Mouse (Mus musculus): ENCODE results near the gene Sema6b. TPM values are rescaled to one million over a fixed set of nuclear protein-coding genes. Genes with fewer than 3 reads are reported as not detected.

The Sema6b gene
- polyA plus RNA-seq, 2 experiments: 3.8 to 10.5 TPM

DNA sequence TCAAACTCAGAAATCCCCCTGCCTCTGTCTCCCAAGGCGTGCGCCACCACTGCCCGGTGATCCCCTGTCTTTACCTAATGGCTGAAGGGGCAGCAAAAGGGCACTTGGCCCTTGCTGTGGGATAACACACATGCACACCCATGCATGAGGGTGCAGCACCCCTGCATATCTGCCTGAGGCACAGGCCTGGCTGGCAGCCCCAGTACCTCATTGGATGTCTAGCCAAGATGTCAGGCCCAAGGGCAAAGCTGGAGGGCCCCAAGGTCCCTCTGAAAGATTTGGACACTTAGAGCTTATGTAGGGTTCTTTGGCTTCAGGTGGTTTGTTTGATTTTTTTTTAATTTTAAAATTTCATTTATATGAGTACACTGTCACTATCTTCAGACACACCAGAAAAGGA is 35.3 kb upstream of the Sema6b start:
- TF ChIP-seq POLR2A (IDR thresholded peaks at IDR 0.05; ENCODE audit: borderline replicate concordance, extremely low read depth, insufficient read depth, insufficient read length): no peak
- Histone ChIP-seq H3K36me3 (ENCODE audit: control insufficient read depth, insufficient read depth, low read length) (peaks cover 53% of the 10 kb centered on the region), H3K9me3 (ENCODE audit: control insufficient read depth, low read length) (no peaks in the 10 kb centered on the region), H3K27ac (replicated peaks; ENCODE audit: low read depth, low read length) (no peak overlapping the region), H3K9ac (ENCODE audit: low read depth, low read length, severe bottlenecking) (no peak overlapping the region), H3K4me1 (ENCODE audit: control insufficient read depth, insufficient read depth, low read length) (no peaks in the 10 kb centered on the region), H3K4me2 (replicated peaks; ENCODE audit: low read depth, low read length, severe bottlenecking) (no peak overlapping the region), H3K27me3 (ENCODE audit: control insufficient read depth, insufficient read depth, low read length) (no peaks in the 10 kb centered on the region), H3K4me3 (replicated peaks; ENCODE audit: low read length) (no peak overlapping the region)
- 95% methylated on average over 3 of the region's 3 CpGs for WGBS
- DNase-seq (ENCODE audit: low spot score): no peak
- no peak for ATAC-seq (ENCODE audit: low FRiP score, low read depth)

DNA sequence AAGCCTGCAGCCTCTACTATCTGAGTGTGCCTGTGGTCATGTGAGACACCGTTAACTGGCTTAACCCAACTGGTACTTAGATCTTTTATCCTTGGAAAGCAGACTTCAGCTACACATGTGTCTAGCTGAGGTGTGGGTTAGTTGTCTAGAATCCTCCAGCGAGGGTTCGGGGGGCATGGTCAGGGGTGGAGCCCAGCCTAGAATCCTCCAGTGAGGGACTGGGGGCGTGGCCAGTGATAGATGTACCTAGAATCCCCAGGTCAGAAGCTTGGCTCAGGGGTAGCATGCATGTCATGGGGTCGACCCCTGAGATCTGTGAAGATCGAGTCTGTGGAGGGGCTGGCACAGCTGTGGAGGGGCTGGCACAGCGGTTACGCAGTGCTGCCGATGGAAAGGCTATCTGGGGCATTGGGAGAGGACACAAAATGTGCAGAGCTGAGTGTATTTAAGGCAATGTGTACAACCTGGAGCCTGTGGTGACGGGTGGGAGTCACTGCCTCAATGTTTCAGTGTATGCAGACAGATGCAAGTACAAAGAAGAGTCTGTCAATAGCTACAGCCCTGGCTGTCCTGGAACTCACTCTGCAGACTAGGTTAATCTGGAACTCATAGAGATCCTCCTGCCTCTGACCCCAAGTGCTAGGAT is 33.4 kb upstream of the Sema6b start:
- H3K9me3 ChIP-seq (ENCODE audit: control insufficient read depth, low read length): no peaks in the 10 kb centered on the region
- peaks cover 37% of the 10 kb centered on the region for H3K36me3 ChIP-seq (ENCODE audit: control insufficient read depth, insufficient read depth, low read length)
- DNase-seq (ENCODE audit: low spot score) (no peak), ATAC-seq (ENCODE audit: low FRiP score, low read depth) (no peak)
- H3K4me3 ChIP-seq (replicated peaks; ENCODE audit: low read length): no peak overlapping the region
- no peak overlapping the region for H3K27ac ChIP-seq (replicated peaks; ENCODE audit: low read depth, low read length)
- 48% methylated on average over 10 of the region's 10 CpGs for WGBS
- H3K9ac ChIP-seq (ENCODE audit: low read depth, low read length, severe bottlenecking): no peak overlapping the region
- H3K4me1 ChIP-seq (ENCODE audit: control insufficient read depth, insufficient read depth, low read length): no peaks in the 10 kb centered on the region
- TF ChIP-seq POLR2A (IDR thresholded peaks at IDR 0.05; ENCODE audit: borderline replicate concordance, extremely low read depth, insufficient read depth, insufficient read length): no peak
- no peak overlapping the region for H3K4me2 ChIP-seq (replicated peaks; ENCODE audit: low read depth, low read length, severe bottlenecking)
- H3K27me3 ChIP-seq (ENCODE audit: control insufficient read depth, insufficient read depth, low read length): no peaks in the 10 kb centered on the region

DNA sequence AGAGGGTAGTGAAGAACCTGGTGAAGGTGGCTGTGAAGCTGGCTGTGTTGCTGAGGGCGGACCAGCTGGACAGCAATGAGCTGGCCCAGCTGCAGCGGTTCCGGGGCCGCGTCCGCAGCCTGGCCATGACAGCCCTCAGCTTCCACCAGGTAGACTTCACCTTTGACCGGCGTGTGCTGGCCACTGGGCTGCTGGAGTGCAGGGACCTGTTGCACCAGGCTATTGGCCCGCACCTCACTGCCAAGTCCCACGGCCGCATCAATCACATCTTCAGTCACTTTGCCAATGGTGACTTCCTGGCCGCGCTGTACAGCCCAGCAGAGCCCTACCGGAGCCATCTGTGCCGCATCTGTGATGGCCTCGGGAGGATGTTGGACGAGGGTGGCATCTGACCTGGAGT is 31.7 kb upstream of the Sema6b start:
- Histone ChIP-seq H3K4me2 (replicated peaks; ENCODE audit: low read depth, low read length, severe bottlenecking) (no peak overlapping the region), H3K4me1 (ENCODE audit: control insufficient read depth, insufficient read depth, low read length) (no peaks in the 10 kb centered on the region), H3K9ac (ENCODE audit: low read depth, low read length, severe bottlenecking) (no peak overlapping the region), H3K27me3 (ENCODE audit: control insufficient read depth, insufficient read depth, low read length) (no peaks in the 10 kb centered on the region), H3K4me3 (replicated peaks; ENCODE audit: low read length) (no peak overlapping the region), H3K27ac (replicated peaks; ENCODE audit: low read depth, low read length) (no peak overlapping the region), H3K36me3 (ENCODE audit: control insufficient read depth, insufficient read depth, low read length) (peaks cover 22% of the 10 kb centered on the region), H3K9me3 (ENCODE audit: control insufficient read depth, low read length) (no peaks in the 10 kb centered on the region)
- 87% methylated on average over 16 of the region's 17 CpGs for WGBS
- DNase-seq (ENCODE audit: low spot score): no peak
- ATAC-seq (ENCODE audit: low FRiP score, low read depth): no peak
- TF ChIP-seq POLR2A (IDR thresholded peaks at IDR 0.05; ENCODE audit: borderline replicate concordance, extremely low read depth, insufficient read depth, insufficient read length): no peak

DNA sequence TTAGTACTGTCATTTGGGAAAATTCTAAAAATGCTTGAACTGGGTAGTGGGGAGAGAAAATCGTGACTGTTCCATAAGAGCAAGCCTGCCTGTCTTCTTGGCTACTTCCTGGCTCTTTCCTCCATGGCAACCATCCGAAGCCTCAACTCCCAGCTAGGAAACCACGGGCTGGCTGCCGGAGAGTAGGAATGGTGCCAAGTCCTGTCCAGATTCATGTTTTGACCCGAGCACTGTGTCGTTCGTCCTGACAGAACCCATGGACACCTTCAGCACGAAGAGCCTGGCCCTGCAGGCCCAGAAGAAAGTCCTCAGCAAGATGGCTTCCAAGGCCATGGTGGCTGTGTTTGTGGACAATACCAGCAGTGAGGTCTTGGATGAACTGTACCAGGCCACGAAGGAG is 31.3 kb upstream of the Sema6b start:
- Histone ChIP-seq H3K27ac (replicated peaks; ENCODE audit: low read depth, low read length) (no peak overlapping the region), H3K36me3 (ENCODE audit: control insufficient read depth, insufficient read depth, low read length) (peaks cover 18% of the 10 kb centered on the region), H3K9me3 (ENCODE audit: control insufficient read depth, low read length) (no peaks in the 10 kb centered on the region), H3K4me2 (replicated peaks; ENCODE audit: low read depth, low read length, severe bottlenecking) (no peak overlapping the region), H3K4me3 (replicated peaks; ENCODE audit: low read length) (no peak overlapping the region), H3K27me3 (ENCODE audit: control insufficient read depth, insufficient read depth, low read length) (no peaks in the 10 kb centered on the region), H3K4me1 (ENCODE audit: control insufficient read depth, insufficient read depth, low read length) (no peaks in the 10 kb centered on the region), H3K9ac (ENCODE audit: low read depth, low read length, severe bottlenecking) (no peak overlapping the region)
- ATAC-seq (ENCODE audit: low FRiP score, low read depth): no peak
- DNase-seq (ENCODE audit: low spot score): no peak
- WGBS: 79% methylated on average over 9 of the region's 9 CpGs
- TF ChIP-seq POLR2A (IDR thresholded peaks at IDR 0.05; ENCODE audit: borderline replicate concordance, extremely low read depth, insufficient read depth, insufficient read length): no peak

GRCm38 (mm10) chr17:56170636-56171035 is 30.5 kb upstream of the Sema6b start:
- Histone ChIP-seq H3K9ac (ENCODE audit: low read depth, low read length, severe bottlenecking) (no peak overlapping the region), H3K27me3 (ENCODE audit: control insufficient read depth, insufficient read depth, low read length) (no peaks in the 10 kb centered on the region), H3K4me2 (replicated peaks; ENCODE audit: low read depth, low read length, severe bottlenecking) (no peak overlapping the region), H3K9me3 (ENCODE audit: control insufficient read depth, low read length) (no peaks in the 10 kb centered on the region), H3K4me3 (replicated peaks; ENCODE audit: low read length) (no peak overlapping the region), H3K27ac (replicated peaks; ENCODE audit: low read depth, low read length) (no peak overlapping the region), H3K36me3 (ENCODE audit: control insufficient read depth, insufficient read depth, low read length) (peaks cover 11% of the 10 kb centered on the region), H3K4me1 (ENCODE audit: control insufficient read depth, insufficient read depth, low read length) (no peaks in the 10 kb centered on the region)
- DNase-seq (ENCODE audit: low spot score): no peak
- 72% methylated on average over 10 of the region's 10 CpGs for WGBS
- no peak for TF ChIP-seq POLR2A (IDR thresholded peaks at IDR 0.05; ENCODE audit: borderline replicate concordance, extremely low read depth, insufficient read depth, insufficient read length)
- no peak for ATAC-seq (ENCODE audit: low FRiP score, low read depth)
